Comparison of ENCODE assay signal across 10 mouse cellular contexts in genomic region chr16:18621362-18622001, GRCm38 (mm10). TPM values are rescaled to one million over a fixed set of nuclear protein-coding genes. Genes with fewer than 3 reads are reported as not detected.
DNase-seq lines count a peak whose midpoint lies in the region; ATAC-seq and TF ChIP-seq lines count a peak whose summit lies in the region.
"Had no signal": no experiment of that assay in that cellular context is flagged by ENCODE, and none has a peak within 500 bp of the region (broad histone marks: within the 10 kb centered on the region; RNA-seq: fewer than 3 reads in every experiment).

No protein-coding gene starts in this region.

- peaks cover 44% of the 10 kb centered on the region for H3K36me3 ChIP-seq in forebrain, postnatal 0 days (ENCODE audit: insufficient read depth)
- H3K36me3 ChIP-seq in limb, embryonic 10.5 days, result peaks cover 29% of the 10 kb centered on the region
- H3K36me3 ChIP-seq in neural tube, embryonic 15.5 days, result peaks cover 39% of the 10 kb centered on the region
- H3K36me3 ChIP-seq in kidney, adult 2 months (ENCODE audit: control insufficient read depth, insufficient read depth, low read length), result no peaks in the 10 kb centered on the region

- peak overlapping the region; percentile 67 for H3K4me2 ChIP-seq in forebrain, postnatal 0 days (ENCODE audit: low read depth)
- peak overlapping the region; percentile 78 for H3K4me2 ChIP-seq in neural tube, embryonic 15.5 days

- TF ChIP-seq POLR2A in kidney, adult 2 months (IDR thresholded peaks at IDR 0.05; ENCODE audit: low read depth, low read length), result no peak

- no peaks in the 10 kb centered on the region for H3K9me3 ChIP-seq in forebrain, postnatal 0 days (ENCODE audit: low read length)
- no peaks in the 10 kb centered on the region for H3K9me3 ChIP-seq in limb, embryonic 10.5 days (replicated peaks)
- H3K9me3 ChIP-seq in neural tube, embryonic 15.5 days (replicated peaks), result no peaks in the 10 kb centered on the region

- no peak overlapping the region for H3K27ac ChIP-seq in forebrain, postnatal 0 days (ENCODE audit: low read depth, low read length)
- H3K27ac ChIP-seq in limb, embryonic 10.5 days, result no peak overlapping the region
- no peak overlapping the region for H3K27ac ChIP-seq in neural tube, embryonic 15.5 days (replicated peaks)
- H3K27ac ChIP-seq in kidney, adult 2 months (ENCODE audit: insufficient read depth, low read depth, low read length), result no peak overlapping the region

- peaks cover 6% of the 10 kb centered on the region; the same call in 1 of the 2 replicates for H3K4me1 ChIP-seq in forebrain, postnatal 0 days (ENCODE audit: insufficient read depth)
- peaks cover 46% of the 10 kb centered on the region for H3K4me1 ChIP-seq in limb, embryonic 10.5 days
- peaks cover 39% of the 10 kb centered on the region for H3K4me1 ChIP-seq in neural tube, embryonic 15.5 days
- no peaks in the 10 kb centered on the region for H3K4me1 ChIP-seq in kidney, adult 2 months (ENCODE audit: control insufficient read depth, insufficient read depth, low read length)

- ATAC-seq in frontal cortex, adult (ENCODE audit: low TSS enrichment), result no peak
- no peak for ATAC-seq in forebrain, postnatal 0 days
- no peak for ATAC-seq in neural tube, embryonic 15.5 days (ENCODE audit: low FRiP score)

- H3K9ac ChIP-seq in forebrain, postnatal 0 days, result no peak overlapping the region
- H3K9ac ChIP-seq in neural tube, embryonic 15.5 days (replicated peaks), result 0 out of 2 replicates have a peak overlapping the region, but pooled peaks have one; percentile 33

- DNase-seq in frontal cortex, postnatal 14 days (ENCODE audit: low spot score in 2 of 2), result peak; percentile 35 to 49
- DNase-seq in ZHBTc4 (ENCODE audit: low read depth, low spot score), result peak; percentile 64
- peak; percentile 53 for DNase-seq in forebrain, postnatal 0 days
- DNase-seq in limb, embryonic 10.5 days (ENCODE audit: low spot score), result peak; percentile 63
- DNase-seq in kidney, adult 2 months, result no peak
- DNase-seq in adrenal gland, postnatal 4 days (ENCODE audit: low spot score in 2 of 2), result no peak

- peaks cover 22% of the 10 kb centered on the region for H3K27me3 ChIP-seq in forebrain, postnatal 0 days (ENCODE audit: insufficient read depth, low read length)
- peaks cover 100% of the 10 kb centered on the region for H3K27me3 ChIP-seq in limb, embryonic 10.5 days (ENCODE audit: low read depth, poor library complexity, severe bottlenecking)
- peaks cover 86% of the 10 kb centered on the region for H3K27me3 ChIP-seq in neural tube, embryonic 15.5 days (replicated peaks)
- H3K27me3 ChIP-seq in kidney, adult 2 months (replicated peaks; ENCODE audit: control insufficient read depth, insufficient read depth, low read length), result no peaks in the 10 kb centered on the region; the same call in 1 of the 2 replicates

- TF ChIP-seq CTCF in forebrain, postnatal 0 days (IDR thresholded peaks at IDR 0.05; ENCODE audit: low read depth), result no peak
- TF ChIP-seq CTCF in kidney, adult 2 months (conservative IDR thresholded peaks at IDR 0.05; ENCODE audit: insufficient read depth, insufficient read length, low read depth, low read length), result no peak

- peak overlapping the region; percentile 32 for H3K4me3 ChIP-seq in forebrain, postnatal 0 days (ENCODE audit: low read depth, low read length)
- peak overlapping the region; percentile 54 for H3K4me3 ChIP-seq in limb, embryonic 10.5 days
- H3K4me3 ChIP-seq in neural tube, embryonic 15.5 days (replicated peaks), result peak overlapping the region; percentile 39
- H3K4me3 ChIP-seq in kidney, adult 2 months (ENCODE audit: insufficient read depth, low read depth, low read length), result no peak overlapping the region
- H3K4me3 ChIP-seq: erythroblast, embryonic 14.5 days had no signal

- WGBS in forebrain, postnatal 0 days, result 11% methylated on average over 38 of the region's 38 CpGs
- WGBS in limb, embryonic 10.5 days, result 2% methylated on average over 38 of the region's 38 CpGs
- 10% methylated on average over 38 of the region's 38 CpGs for WGBS in neural tube, embryonic 15.5 days
- WGBS in kidney, adult 2 months, result 11% methylated on average over 38 of the region's 38 CpGs

RNA-seq across cellular contexts. Expression of gene Gp1bb, which starts 0.7 kb away (rescaled TPM):
- 34.1 and 34.2 TPM in 2 replicates for total RNA-seq in forebrain, postnatal 0 days (2014; rRNA removed)
- polyA plus RNA-seq in forebrain, postnatal 0 days (2015; fragmentation: Nextera tagmentation; extraction: Ambion mirVana), result 9.4 and 11.4 TPM in 2 replicates
- polyA plus RNA-seq in limb, embryonic 10.5 days (2016; fragmentation: Nextera tagmentation; extraction: Ambion mirVana), result 1.8 and 2.8 TPM in 2 replicates
- polyA plus RNA-seq in neural tube, embryonic 15.5 days (2015; fragmentation: Nextera tagmentation; extraction: Ambion mirVana), result 10.1 and 11.5 TPM in 2 replicates
- polyA plus RNA-seq in kidney, adult 2 months (2012; rRNA removed), result 0.34 and 0.69 TPM in 2 replicates
- total RNA-seq in adrenal gland, postnatal 4 days (2021), result 1 to 10 TPM in 1 of 2 experiments, under 1 TPM in 1; 0.39 to 1.1 TPM

RNA-seq across cellular contexts. Expression of gene Gm49601, which starts 4.7 kb away (rescaled TPM):
- total RNA-seq in forebrain, postnatal 0 days (2014; rRNA removed), result 32.7 and 33.4 TPM in 2 replicates
- polyA plus RNA-seq in forebrain, postnatal 0 days (2015; fragmentation: Nextera tagmentation; extraction: Ambion mirVana), result 3.6 and 4.9 TPM in 2 replicates
- polyA plus RNA-seq in limb, embryonic 10.5 days (2016; fragmentation: Nextera tagmentation; extraction: Ambion mirVana), result 2.3 and 4.7 TPM in 2 replicates
- polyA plus RNA-seq in neural tube, embryonic 15.5 days (2015; fragmentation: Nextera tagmentation; extraction: Ambion mirVana), result 14.0 and 21.3 TPM in 2 replicates
- polyA plus RNA-seq in kidney, adult 2 months (2012; rRNA removed), result 1.1 and 1.4 TPM in 2 replicates
- total RNA-seq in adrenal gland, postnatal 4 days (2021), result 10 to 100 TPM in 1 of 2 experiments, 1 to 10 TPM in 1; 7.3 to 10.7 TPM

RNA-seq across cellular contexts. Expression of gene Sept5, which starts 8.3 kb away (rescaled TPM):
- total RNA-seq in forebrain, postnatal 0 days (2014; rRNA removed), result 372 and 373 TPM in 2 replicates
- polyA plus RNA-seq in forebrain, postnatal 0 days (2015; fragmentation: Nextera tagmentation; extraction: Ambion mirVana), result 265 and 267 TPM in 2 replicates
- 19.4 and 29.1 TPM in 2 replicates for polyA plus RNA-seq in limb, embryonic 10.5 days (2016; fragmentation: Nextera tagmentation; extraction: Ambion mirVana)
- polyA plus RNA-seq in neural tube, embryonic 15.5 days (2015; fragmentation: Nextera tagmentation; extraction: Ambion mirVana), result 185 and 216 TPM in 2 replicates
- polyA plus RNA-seq in kidney, adult 2 months (2012; rRNA removed), result 3.1 and 3.8 TPM in 2 replicates
- total RNA-seq in adrenal gland, postnatal 4 days (2021), result 10 to 100 TPM; 18.9 to 28.7 TPM
- polyA plus RNA-seq: erythroblast, embryonic 14.5 days had no signal

RNA-seq across cellular contexts. Expression of gene Tbx1, which starts 31.0 kb away (rescaled TPM):
- total RNA-seq in forebrain, postnatal 0 days (2014; rRNA removed), result 0.71 and 1.2 TPM in 2 replicates
- polyA plus RNA-seq in forebrain, postnatal 0 days (2015; fragmentation: Nextera tagmentation; extraction: Ambion mirVana), result 0.70 and 0.90 TPM in 2 replicates
- 1.1 and 1.7 TPM in 2 replicates for polyA plus RNA-seq in limb, embryonic 10.5 days (2016; fragmentation: Nextera tagmentation; extraction: Ambion mirVana)
- polyA plus RNA-seq in neural tube, embryonic 15.5 days (2015; fragmentation: Nextera tagmentation; extraction: Ambion mirVana), result 1.2 and 1.9 TPM in 2 replicates
- polyA plus RNA-seq in kidney, adult 2 months (2012; rRNA removed), result 0.15 and 1.7 TPM in 2 replicates
- 1 to 10 TPM in 1 of 2 experiments, under 1 TPM in 1; 0.59 to 1.0 TPM for total RNA-seq in adrenal gland, postnatal 4 days (2021)
- total RNA-seq: neutrophil, adult 5-6 weeks had no signal
- polyA plus RNA-seq: erythroblast, embryonic 14.5 days had no signal

Comparison
In these comparisons a context has a peak if more than half of its experiments do, and no peak if none do; other contexts are left out.
1. DNase-seq: peak in frontal cortex, postnatal 14 days (2 of 2), ZHBTc4 (single experiment), forebrain, postnatal 0 days (single experiment) and limb, embryonic 10.5 days (single experiment); none in kidney, adult 2 months (single experiment) and adrenal gland, postnatal 4 days (0 of 2).